Mouse (Mus musculus) midbrain, embryonic 10.5 days (tissue): Measurements from ENCODE around the gene Bricd5. TPM values are rescaled to one million over a fixed set of nuclear protein-coding genes. Genes with fewer than 3 reads are reported as not detected.

Source experiments
- polyA plus RNA-seq: library from polyadenylated mRNA; unstranded; fragments of >200 nt; fragmentation: Nextera tagmentation; extraction: Ambion mirVana; gene quantifications from 2 replicates; pipeline ENCODE4 v1.2.1, GENCODE M21; 2016

Gene Bricd5
- polyA plus RNA-seq, 1 experiment from 2014 or later: 0.22 TPM

Other genes with a start within 250 kb of the Bricd5 start
- 116 and 131 TPM in 2 replicates for gene Ccnf, start 222.4 kb upstream of the Bricd5 start, polyA plus RNA-seq
- 0.12 TPM in 1 of 2 replicates, not detected in the other for gene Abca17, start 122.8 kb upstream of the Bricd5 start, polyA plus RNA-seq
- 8.6 and 13.3 TPM in 2 replicates for gene Abca3, start 121.9 kb upstream of the Bricd5 start, polyA plus RNA-seq
- gene Rnps1, start 59.3 kb upstream of the Bricd5 start, polyA plus RNA-seq: 454 and 468 TPM in 2 replicates
- gene Eci1, start 47.2 kb upstream of the Bricd5 start, polyA plus RNA-seq: 78.8 and 82.4 TPM in 2 replicates
- gene Dnase1l2, start 30.8 kb upstream of the Bricd5 start, polyA plus RNA-seq: 2.7 and 3.4 TPM in 2 replicates
- gene E4f1, start 3.6 kb upstream of the Bricd5 start, polyA plus RNA-seq: 36.2 and 42.9 TPM in 2 replicates
- 76.4 and 83.5 TPM in 2 replicates for gene Pgp, start 3.5 kb upstream of the Bricd5 start, polyA plus RNA-seq
- 40.2 and 40.9 TPM in 2 replicates for gene Mlst8, start 5.2 kb downstream of the Bricd5 start, polyA plus RNA-seq
- 6.7 and 8.5 TPM in 2 replicates for gene Caskin1, start 14.7 kb downstream of the Bricd5 start, polyA plus RNA-seq
- gene Traf7, start 54.1 kb downstream of the Bricd5 start, polyA plus RNA-seq: 106 and 110 TPM in 2 replicates
- 2.1 and 2.9 TPM in 2 replicates for gene Rab26, start 60.3 kb downstream of the Bricd5 start, polyA plus RNA-seq
- 14.7 and 18.5 TPM in 2 replicates for gene Pkd1, start 76.0 kb downstream of the Bricd5 start, polyA plus RNA-seq
- 62.7 and 79.2 TPM in 2 replicates for gene Tsc2, start 158.7 kb downstream of the Bricd5 start, polyA plus RNA-seq
- gene Nthl1, start 158.8 kb downstream of the Bricd5 start, polyA plus RNA-seq: 25.2 and 25.3 TPM in 2 replicates
- 30.2 and 33.2 TPM in 2 replicates for gene Slc9a3r2, start 176.4 kb downstream of the Bricd5 start, polyA plus RNA-seq
- not detected in 2 replicates for gene Npw, start 184.6 kb downstream of the Bricd5 start, polyA plus RNA-seq
- 21.7 and 24.3 TPM in 2 replicates for gene Zfp598, start 195.8 kb downstream of the Bricd5 start, polyA plus RNA-seq
- 10.3 and 16.1 TPM in 2 replicates for gene Syngr3, start 216.1 kb downstream of the Bricd5 start, polyA plus RNA-seq
- 52.3 and 58.5 TPM in 2 replicates for gene Gfer, start 222.3 kb downstream of the Bricd5 start, polyA plus RNA-seq
- 1.0 and 1.5 TPM in 2 replicates for gene Noxo1, start 222.3 kb downstream of the Bricd5 start, polyA plus RNA-seq
- 141 and 144 TPM in 2 replicates for gene Tbl3, start 233.8 kb downstream of the Bricd5 start, polyA plus RNA-seq
- gene Rnf151, start 244.2 kb downstream of the Bricd5 start, polyA plus RNA-seq: 0.26 and 0.51 TPM in 2 replicates
- gene Rps2, start 244.2 kb downstream of the Bricd5 start, polyA plus RNA-seq: 1,457 and 1,841 TPM in 2 replicates